Mouse (Mus musculus): ENCODE data around the gene Dmtf1.
A peak's percentile ranks its signal among the peaks of the same experiment; 100 is the strongest.
"Not testable (repeated sequence)": the region's sequence is repeated elsewhere in the genome, so short reads cannot be mapped to it uniquely, and the experiment has no call there.

The Dmtf1 gene

DNA sequence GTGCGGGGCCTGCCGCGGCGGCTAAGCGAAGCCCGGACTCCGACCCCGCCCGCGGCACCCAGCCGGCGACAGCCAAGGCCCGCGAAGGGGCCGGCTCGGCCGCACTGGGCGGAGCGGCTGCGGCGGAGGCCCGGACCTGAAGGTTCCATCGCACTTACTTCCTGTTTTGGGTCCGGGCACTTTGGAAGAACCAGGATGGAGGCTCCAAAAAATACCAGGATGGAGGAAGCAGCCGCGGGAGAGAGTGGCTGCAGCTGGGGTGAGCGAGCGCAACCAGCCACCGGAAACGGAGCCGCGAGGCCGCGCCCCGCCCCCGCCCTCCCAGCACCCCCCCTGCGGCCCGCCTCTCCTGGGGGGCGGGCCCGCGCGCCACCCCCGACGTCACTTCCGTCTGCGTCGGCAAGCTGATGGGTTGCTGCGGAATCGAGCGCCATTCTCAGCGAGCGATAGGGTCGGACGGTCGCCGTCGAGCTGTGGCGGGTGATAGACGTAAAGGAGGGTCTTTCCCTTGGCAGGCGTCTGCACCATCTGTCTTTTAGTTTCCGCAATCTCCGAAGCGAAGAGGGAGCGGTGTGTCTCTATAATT is at the start of gene Dmtf1:
Gene Dmtf1 (minus strand): TSS at position 321 of the 586 bp plus-strand sequence.
- peak; percentile 95 for DNase-seq

DNA sequence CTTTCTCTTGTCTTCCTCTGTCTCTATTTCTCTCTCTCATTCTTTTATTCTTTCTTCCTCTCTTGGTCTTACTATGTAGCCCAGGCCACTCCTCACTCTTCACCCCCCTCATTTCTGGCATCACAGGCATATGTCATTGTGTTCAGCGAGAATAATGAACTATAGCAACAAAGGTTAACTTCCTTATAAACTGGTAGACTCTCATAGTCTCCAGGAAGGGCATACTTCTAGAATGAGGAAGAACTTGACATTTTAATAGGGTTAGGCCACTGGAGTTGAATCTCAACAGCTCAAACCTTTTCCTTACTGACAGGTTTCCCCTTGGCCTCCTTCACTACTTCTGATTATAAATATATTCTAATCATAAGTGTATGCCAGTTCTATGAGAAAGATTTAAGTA is 24.9 kb upstream of the Dmtf1 start:
- DNase-seq = no peak

DNA sequence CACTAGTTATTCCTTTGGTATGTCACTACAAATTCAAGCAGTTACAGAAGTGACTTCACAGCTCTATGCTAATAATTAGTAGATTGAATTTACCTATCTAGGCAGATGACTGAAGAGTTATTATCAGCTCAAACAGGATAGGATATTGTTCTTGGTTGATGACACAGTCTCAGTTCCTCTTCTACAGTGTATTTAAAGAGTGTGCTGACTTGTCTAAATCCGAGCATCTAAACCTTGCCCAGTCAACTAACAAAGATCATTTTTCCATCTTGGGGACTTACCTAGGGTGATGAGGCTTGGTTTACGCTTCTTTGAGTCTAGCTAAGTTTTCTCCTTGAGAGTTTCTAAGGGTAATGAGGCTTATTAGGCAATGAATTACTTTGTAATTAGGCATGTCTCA is 11.7 kb upstream of the Dmtf1 start:
- no peak for DNase-seq

DNA sequence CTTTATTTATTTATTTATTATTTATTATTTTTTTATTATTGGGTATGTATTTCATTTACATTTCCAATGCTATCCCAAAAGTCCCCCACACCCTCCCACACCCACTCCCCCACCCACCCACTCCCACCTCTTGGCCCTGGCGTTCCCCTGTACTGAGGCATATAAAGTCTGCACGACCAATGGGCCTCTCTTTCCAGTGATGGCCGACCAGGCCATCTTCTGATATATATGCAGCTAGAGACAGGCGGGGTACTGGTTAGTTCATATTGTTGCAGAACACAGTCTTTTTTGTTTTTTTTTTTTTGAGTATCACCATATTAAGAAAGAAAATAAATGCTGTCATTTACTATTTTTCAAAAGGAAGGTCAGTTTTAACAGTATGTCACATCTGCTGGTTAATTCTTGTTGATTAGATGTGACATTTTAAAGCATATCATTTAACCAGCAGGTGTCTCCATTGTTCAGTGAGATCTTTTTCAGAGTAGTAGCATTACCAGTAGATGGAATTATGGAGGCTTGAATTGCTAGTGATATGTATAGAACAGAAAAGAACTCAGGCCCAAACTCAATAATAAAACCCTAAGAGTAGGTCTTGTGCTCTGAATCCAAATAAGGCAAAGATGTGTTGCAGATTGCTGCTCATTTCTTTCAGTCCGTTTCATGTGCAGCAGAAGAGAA is 7.9 kb upstream of the Dmtf1 start:
- DNase-seq = not testable (repeated sequence)

DNA sequence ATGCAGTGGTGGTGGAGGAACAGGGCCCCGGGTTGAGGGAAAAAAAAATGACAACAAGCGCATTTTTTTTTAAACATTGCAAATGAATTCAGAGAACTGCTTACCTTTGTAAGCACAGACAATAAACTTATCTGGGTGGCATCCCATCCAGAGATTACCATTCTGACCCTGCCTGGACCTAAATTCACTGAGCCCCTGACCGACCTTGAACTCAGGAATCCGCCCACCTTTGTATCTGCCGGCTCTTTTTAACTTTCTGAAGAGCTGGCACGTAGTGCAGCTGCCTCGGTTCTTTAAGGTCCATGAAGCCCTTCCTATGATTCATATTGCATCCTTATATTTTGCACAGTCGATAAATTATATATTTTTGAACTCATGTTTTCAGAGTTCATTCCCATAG is 4.8 kb upstream of the Dmtf1 start:
- no peak for DNase-seq

DNA sequence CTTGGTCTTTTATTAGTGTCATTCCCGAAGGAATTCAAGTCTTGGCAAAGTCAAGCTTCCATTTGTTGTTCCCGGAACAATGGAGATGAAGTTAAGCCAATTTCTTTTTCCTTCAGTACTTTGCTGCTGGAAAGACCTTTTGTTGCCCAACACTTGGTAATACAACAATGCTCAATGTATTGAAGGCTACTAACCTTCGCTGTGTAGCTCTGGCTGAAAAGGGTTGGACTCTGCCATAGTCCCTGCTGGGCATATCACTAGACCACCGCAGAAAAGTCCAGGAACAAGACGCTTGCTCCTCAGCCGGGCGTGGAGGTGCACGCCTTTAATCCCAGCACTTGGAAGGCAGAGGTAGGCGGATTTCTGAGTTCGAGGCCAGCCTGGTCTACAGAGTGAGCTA is 3.6 kb upstream of the Dmtf1 start:
- DNase-seq = not testable (repeated sequence)

DNA sequence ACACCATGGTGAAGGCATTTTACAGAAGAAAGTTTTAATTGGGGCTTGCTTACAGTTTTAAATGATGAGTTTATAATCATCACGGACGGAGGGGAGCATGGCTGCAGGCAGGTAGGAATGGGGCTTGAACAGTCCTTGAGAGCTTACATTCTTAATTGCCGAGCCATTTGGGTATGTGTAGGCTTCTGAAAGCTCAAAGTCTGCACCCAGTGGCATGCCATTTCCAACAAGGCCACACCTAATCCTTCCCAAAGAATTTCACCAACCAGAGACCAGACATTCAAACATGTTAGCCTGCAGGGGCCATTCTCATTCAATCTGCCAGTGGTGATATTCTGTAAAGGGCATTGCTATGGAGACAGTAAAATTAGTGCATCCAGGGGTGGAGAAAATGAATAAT is 1.8 kb upstream of the Dmtf1 start:
- DNase-seq = no peak

DNA sequence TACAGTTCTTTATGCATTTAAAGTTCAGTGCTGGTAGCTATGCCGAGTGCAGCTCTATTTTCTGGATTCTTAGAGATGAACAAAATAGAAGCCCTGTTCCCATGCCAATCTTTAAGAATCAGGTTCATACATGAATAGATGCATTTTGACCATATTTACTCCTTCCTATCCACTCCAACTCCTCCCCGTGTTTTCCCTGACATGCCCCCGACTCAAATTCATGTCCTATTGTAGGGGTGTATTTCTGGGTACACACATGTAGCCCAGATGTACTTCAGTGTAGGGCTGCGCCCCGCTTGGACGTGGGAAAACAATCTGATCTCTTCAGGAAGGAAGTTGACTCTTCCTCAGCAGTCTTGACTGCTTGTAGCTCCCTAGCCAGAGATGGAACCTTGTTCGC is 512 bp upstream of the Dmtf1 start:
- peak; percentile 16 for DNase-seq

DNA sequence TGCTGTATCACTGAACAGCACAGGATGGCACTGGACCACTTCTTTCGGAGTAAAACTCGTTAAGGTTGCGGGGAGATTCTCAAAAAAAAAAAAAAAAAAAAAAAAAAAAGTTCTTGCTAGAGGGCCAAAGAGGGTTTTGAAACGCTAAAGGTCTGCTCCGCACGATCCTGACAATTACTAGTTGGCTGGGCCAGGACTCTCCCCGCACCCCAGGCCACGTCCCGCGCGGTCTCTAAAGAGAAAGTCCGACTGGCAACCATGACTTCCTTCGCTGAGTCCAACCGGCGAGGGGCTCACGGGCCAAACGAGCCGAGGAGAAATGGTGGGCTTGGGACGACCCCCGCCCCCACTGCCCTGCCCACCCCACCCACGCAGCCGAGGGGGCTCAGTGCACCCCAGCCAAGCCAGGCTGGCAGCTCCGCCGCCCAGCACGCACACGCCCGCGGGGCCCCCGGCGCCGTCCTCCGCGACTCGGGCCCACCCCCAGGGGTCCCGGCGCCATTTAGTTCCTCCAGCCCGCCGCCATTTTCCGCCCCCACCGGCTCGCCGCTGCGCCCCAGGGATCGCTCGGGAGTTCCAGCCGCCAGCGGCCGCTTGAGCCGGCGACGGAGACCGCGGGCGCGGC is 633 bp downstream of the Dmtf1 start:
- peak; percentile 65 for DNase-seq

DNA sequence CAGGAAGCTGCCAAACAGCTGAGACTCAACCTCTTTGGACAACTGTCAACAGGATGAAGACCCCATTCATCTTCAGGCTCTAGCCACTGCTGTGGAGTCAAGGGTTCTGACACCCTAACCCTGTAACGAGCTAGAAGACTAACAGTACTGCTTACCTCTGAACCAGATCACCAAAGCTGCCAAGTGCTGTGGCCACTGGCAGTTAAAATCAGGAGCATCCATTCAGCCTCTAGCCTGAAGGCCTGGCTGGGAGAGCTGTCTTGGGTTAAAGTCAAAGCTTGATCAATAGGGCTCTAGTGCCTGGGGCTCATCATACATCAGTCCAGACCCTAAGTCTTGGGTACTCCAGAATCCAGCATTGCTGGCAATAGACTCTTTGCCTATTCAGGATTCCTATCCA is 4.2 kb downstream of the Dmtf1 start:
- no peak for DNase-seq

DNA sequence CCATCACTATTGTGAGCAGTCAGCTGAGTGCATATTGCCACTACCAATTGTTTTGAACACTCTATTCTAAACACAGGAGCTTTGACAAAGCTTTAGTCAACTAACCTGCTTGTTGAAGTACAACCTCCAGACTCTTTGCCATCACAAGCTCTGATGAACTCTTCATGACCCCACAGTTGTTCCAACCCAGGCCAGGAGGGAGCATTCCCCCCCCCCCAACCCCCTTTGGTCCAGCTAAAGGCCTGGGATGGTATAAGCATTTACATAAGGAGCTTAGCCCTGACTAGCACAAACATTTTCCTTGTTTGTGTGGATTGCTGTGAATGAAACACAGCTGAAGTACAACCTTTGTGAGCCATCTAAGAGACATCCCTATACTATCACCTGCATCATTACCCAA is 4.8 kb downstream of the Dmtf1 start:
- no peak for DNase-seq

DNA sequence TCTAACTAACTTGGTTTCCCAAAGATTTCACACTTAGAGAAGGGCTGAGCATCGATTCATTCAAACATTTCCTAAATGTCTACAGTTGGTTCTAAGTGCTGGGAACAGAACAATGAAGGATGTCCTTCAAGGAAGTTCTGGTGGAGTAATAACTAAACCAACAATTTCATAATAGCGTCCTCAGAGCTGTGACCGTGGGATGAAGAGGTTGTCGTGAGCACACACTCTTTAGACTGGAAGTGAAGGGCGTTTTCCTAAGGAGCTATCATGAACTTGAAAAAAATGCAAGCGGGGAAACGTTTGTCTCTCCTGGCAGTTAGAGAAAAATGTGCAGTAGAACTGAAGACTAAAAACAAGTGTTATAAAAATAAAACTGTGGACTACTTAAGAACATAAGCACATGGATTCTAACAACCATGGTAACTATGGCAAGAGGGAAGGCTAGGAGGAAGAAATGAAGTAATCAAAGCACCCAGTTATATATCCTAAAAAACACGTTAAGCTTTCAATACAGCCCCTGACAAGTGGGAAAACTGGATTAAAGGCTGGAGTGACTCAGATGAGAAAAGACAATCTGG is 12.2 kb downstream of the Dmtf1 start:
- no peak for DNase-seq

DNA sequence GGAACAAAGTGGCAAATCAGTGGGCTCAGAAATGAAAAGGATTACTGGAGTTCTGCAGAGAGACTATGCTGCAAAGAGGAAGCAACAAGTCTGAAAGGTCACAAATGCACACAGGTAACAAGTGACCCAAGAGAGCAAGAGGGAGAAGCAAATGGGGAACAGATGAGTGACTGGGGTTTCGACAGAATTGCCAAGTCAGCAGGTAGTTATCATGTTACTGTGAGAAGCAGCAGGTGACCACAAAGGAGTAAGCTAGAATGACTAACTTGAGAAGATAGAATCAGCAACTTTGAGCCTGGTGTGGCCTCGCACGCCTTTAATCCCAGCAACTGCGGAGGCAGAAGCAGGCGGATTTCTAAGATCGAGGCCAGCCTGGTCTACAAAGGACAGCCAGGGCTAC is 19.2 kb downstream of the Dmtf1 start:
- no peak for DNase-seq

DNA sequence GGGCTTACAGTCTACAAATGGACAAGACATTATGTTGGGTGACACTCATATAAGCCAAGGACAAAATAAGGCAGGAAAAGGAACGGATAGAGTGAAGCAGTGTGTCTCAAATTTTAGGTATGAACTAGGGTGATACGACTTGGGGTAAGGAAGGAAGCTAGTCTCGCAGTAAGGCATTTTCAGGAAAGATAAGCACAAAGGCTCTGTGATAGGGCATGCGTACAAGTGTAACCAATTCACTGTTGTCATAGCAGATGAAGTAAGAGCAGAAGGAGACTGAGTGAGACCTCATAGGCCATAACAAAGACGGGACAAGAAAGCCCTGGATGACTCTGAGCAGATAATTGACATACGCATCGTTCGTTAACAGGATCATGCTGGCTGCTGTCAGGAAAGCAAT is 20.9 kb downstream of the Dmtf1 start:
- no peak for DNase-seq

DNA sequence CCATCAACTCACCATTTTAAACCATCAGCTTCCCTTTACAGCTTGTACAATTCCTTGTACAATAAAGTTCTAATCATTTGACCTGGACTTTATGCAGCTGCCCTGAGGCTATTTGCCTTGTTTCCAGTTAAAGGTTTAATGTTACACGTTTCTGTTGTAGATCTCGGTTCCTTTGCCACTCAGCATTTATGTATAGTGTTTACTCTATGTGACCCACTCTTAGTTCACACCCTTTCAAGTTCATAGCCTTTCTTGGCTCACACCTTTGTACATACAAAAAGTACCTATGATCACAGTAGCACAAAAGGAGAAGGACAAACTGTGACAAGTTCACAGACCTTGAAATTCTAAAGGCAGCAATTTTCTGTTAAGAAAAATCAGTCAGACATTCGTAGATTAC is 26.0 kb downstream of the Dmtf1 start:
- no peak for DNase-seq

DNA sequence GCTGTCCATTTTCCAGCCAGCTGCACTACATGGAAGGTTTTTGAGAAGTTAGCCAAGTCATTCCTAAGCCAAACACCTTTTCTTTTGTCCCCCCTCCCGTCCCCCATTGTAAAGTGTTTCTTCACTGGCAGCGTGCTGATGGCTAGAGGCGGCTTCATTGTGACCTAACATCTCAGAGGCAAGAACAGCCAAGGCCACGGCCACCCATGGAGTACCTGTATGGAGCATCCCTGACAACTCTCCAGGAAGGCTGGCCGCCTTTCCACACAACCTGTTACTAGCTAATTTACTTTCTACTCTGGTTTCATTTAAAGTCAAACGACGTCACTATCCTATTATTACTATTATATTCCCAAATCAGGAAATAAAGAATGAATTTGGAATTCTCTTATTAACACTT is 29.8 kb downstream of the Dmtf1 start:
- no peak for DNase-seq

DNA sequence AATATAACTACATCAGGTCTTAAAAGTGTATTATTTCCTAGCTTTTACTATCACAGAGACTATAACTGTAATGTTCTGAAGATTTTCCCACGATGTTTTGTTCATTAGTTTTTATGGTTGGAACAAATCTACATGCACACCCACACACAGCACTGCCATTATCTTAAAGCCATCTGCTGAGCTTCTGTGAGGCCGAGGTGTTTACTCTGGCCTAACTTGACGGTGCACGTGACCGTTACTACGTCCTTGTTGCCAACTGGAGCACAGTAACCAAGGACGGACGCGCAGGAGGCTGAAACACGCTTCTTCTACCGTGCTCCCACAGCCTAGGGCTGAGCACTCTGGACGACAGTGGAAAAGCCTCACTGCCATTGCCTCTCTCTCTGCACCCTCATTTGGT is 33.0 kb downstream of the Dmtf1 start:
- DNase-seq = no peak

DNA sequence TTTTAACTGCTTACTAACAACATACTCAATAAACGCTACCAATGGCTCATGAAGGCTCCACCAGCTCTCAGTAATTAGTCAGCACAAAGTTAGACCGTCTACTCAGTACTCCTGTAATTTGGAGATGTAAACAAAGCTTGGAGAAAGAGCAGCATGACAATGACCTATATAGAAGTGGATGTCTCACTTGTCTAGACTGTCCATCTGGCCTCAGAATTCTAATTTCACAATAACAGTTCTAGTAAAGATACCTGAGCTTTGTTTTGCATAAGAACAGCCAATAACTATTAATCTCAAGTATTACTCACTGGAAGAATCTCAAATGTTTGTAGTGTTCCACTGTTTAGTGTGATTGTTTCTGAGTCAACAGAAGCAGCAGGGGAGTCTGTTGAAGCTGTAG is 37.4 kb downstream of the Dmtf1 start:
- DNase-seq = no peak

DNA sequence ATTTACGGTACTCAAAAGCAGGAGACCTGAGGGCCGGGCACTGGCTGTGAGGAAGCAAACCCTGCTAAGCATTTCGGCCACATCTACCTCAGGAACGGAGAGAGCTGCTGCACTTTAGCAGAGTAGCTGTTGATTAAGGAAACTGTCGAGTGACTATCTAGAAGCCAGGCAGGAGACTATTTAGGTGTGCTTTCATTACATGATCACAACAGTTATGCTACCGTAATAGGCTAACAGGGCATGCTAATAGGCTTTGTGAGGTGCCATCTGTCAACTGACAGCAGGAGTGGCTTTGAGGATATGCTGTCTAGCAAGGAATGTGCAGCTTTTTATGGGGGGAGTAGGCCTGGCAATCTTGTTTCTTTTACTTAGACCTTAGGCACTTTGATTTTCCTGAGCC is 47.4 kb downstream of the Dmtf1 start:
- DNase-seq = no peak

DNA sequence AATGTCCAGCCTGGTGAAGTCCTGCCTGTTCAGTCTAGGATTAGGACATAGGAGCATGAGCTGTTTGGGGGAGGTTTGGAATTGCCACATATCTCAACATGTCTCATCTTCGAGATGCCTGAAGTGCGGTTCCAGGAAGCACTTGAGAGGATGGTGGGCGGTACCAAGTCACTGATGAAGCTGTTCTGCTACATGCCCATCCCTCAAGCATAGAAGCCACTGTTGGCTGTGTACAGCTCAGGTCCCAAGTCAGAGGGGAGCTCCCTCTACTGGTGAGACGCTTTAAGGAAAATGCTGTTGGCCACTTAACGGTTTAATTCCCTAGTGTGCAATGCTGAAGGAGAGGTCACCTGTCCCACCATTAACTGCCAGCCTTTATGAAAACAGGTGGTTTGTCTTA is 49.8 kb downstream of the Dmtf1 start:
- peak; percentile 71 for DNase-seq

DNA sequence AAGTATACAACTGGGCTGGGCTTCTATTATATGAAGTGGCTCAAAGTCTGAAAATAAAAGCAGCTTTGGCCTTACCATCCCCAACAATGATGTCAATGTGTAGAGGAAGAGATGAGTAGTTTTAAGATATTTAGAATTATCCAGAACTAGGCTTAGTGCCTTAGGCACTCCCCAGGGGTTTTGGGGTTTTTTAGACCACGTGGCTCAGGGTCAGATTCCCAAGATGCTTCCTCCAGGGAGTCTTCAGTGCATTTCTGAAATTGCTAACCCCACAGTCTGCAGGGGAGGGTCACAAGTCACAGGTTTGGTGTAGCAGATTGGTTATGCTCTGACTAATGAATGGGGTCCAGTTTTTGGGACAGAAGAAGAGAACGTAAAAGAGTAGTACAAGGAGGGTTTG is 50.3 kb downstream of the Dmtf1 start:
- no peak for DNase-seq

DNA sequence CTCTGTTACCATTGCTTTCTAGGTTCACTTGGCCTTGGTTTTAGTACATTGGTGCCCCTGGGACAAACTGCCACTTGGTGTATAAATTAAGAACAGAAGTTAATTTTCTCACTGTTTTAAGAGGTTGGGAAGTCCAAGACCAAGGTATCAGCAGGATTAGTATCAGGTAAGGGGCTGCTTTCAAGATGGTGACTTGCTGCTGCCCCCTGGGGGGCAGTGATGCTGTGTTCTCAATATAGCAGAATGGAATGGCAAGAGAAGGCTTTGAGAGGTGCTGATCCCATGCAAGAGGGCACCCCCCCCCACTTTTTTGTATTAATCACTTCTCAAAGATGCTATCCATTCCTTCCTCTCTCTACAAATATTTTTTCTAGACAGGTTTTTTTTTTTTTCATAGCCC is 52.0 kb downstream of the Dmtf1 start:
- DNase-seq = peak; percentile 18

DNA sequence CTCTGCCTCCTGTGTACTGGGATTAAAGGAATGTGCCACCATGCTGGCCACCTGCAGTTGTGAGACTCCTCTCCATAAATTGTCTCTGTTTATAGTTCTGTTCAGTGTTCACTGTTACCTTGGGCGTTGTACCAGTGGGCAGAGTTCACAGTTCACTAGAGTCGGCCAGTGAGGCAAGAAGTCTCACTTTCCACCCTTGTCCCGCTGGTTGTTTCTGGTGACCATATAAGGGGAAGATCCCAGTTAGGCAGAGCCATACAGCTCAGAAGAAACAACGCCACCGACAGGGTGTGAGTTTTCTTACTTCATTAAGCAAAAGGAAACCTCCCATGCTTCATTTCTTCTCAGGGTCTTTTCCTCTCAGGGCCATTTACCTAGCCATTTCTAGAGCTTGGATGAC is 53.1 kb downstream of the Dmtf1 start:
- DNase-seq = peak; percentile 21

Data from kidney, postnatal 10 days (tissue).